Mouse (Mus musculus): Measurements from ENCODE around the gene Prpf31.
"Not testable (repeated sequence)": the region's sequence is repeated elsewhere in the genome, so short reads cannot be mapped to it uniquely, and the experiment has no call there.

The Prpf31 gene

DNA sequence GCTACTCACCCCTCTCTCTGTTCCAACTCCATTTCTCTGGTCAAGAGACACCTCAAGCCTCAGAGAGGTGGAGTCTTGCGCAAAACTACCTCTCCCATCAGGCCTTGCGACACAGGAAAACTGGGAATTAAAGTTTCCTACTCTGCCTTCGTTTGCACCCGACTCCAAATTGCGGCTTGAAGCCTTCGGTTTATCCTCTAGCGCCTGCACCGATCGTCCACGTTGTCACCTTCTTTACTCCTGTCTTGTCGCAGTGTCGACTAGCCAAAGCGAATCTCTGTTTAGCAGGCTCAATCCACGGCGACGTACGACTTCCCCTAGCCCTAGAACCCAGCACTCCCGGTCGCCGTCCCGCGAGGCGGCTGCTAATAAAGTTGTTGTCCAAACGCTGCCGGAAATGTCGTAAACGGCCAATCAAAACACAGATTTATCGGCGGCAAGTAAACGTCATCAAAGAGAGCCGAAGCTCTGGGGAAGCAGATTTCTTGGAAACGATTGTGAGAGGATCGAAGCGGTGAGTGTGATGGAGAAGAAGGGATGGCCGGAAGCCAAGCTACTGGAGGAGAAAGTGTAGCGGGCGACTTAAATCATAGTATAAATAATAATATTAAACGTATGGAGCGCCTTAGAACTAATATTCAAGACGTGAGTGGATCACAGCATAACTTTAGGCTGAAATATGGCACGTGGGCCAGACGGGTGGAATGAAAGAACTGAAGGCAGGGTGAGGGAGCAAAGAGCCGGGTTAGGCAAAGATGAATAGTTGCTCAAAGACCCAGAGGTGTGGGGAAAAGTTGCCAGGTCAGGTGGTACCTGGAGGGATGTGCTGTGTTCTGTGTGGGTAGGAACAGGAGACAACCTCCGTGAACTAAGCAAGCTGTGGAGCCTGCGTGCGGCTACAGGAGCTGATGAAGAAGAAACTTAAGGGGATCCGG is at the start of gene Prpf31, which contains the start of gene Tfpt:
Gene Prpf31, plus strand, starts transcription at position 443 of the 935 bp plus-strand sequence.
Gene Tfpt, minus strand, starts transcription at position 387 of the 935 bp plus-strand sequence.
- DNase-seq (ENCODE audit: low read depth, low spot score), result peak; percentile 98

GRCm38 (mm10) chr7:3580029-3580428 is 49.8 kb upstream of the Prpf31 start:
- DNase-seq (ENCODE audit: low read depth, low spot score), result no peak

DNA sequence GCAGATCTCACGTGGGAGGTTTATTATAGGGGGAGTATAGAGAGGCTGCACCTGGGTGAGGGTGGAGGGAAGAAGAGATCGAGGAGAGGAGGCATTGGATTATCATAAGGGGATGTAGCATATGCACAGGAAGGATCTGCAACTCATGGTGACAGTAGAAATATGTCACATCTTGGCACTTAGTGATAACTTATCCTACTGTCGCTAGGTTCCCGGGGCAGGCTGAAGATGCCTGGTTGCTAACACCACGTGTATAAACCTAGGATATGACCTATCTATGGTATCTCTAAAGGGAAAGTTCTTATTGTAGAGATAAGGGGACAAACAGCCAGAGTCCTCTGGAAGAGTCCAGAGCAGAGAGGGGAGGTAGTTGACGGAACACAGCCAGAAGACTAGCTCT is 44.0 kb upstream of the Prpf31 start:
- DNase-seq (ENCODE audit: low read depth, low spot score), result no peak

DNA sequence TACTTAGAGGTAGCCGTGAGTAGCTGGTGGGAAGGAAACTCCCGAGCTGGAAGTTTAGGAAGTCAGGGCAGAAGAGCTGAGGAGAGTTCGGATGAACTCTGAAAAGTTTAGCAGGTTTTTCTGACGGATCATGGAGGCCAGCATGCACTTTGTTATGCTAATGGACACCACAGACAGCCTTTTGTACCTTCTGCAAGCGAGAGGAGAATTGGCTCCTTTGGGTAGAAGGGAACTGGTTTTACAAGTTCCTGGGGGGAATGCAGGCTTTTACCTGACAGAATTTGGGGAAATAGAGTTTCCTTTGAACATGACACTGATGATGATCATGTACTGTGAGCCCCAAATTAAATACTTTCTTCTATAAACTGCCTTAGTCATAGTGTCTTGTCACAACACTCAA is 43.5 kb upstream of the Prpf31 start:
- DNase-seq (ENCODE audit: low read depth, low spot score), result peak; percentile 80

DNA sequence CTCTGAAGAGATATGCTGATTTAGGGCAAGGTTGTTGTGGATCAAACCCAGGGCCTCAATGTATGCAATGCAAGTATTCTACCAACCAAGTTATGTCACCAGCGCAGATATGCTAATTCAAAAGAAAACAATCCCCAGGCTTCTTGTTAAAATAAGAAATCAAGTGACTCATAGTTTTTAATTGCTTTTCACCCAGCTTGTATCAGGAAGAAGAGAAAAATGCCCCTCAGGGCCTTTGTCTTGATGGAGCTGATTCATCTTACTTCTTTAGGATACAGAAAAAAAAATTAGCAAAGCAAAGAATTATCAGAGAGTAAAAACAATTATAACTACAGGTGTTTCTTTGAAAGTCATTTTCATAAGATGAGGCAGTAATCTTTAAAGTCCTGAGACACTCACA is 42.5 kb upstream of the Prpf31 start:
- no peak for DNase-seq (ENCODE audit: low read depth, low spot score)

GRCm38 (mm10) chr7:3590550-3590949 is 39.2 kb upstream of the Prpf31 start:
- DNase-seq (ENCODE audit: low read depth, low spot score), result no peak

- DNase-seq (ENCODE audit: low read depth, low spot score), result peak; percentile 73
Measured at GRCm38 (mm10) chr7:3591534-3591933, 38.3 kb upstream of the Prpf31 start.

DNA sequence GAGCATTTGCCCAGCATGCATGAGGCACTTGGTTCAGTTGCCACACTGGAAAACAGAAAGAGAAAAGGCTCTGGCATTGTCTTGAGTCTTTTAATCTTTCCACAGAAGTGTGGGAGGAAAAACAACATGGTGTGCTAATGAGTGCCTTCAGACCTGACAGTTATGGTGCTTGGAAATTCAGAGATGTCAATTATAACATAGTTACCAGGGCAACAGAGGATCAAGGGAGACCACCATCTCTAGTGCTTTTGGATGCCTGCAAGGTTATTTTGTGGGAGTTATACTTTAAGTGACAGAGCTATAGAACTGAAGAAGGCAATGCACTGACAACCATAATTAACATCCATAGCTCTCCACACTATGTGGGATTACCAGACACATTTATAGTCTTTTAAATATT is 35.9 kb upstream of the Prpf31 start:
- no peak for DNase-seq (ENCODE audit: low read depth, low spot score)

- peak; percentile 39 for DNase-seq (ENCODE audit: low read depth, low spot score)
Measured at GRCm38 (mm10) chr7:3594686-3595085, 35.1 kb upstream of the Prpf31 start.

DNA sequence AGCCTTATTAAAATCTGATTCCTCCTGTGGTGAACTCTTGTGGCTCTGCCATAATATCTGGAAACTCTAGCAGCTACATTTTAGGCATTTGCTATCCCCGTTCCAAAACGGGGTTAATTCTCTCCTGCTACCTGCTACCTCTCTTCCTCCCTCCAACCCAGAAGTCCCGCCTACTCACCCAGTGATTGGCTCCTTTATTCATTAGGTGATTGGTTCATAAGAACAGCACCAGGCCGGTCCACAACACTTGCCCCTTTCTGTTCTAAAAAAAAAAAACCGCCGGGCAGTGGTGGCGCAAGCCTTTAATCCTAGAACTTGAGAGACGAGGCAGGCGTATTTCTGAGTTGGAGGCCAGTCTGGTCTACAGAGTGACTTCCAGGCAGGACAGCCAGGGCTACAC is 34.6 kb upstream of the Prpf31 start:
- DNase-seq (ENCODE audit: low read depth, low spot score), result peak; percentile 89

- not testable (repeated sequence) for DNase-seq (ENCODE audit: low read depth, low spot score)
Measured at GRCm38 (mm10) chr7:3597755-3598154, 32.0 kb upstream of the Prpf31 start.

DNA sequence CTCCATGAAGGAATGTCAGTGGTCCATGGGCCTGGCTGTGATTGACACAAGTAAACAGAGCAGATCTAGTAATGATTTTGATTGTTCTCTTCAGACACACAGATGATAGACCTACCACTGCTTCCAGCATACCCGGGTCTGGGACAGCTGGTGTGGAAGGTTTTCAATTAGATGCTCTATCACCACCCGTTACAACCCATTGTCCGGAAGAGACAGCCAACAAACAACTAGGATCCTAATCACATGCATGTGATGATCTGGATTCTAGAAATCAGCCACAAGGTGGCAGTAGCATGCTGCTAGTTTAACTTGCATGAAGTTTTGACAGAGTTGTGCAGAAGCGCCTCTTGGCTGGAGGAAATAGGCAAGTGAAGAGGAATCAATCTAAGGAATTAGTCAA is 28.7 kb upstream of the Prpf31 start:
- peak; percentile 93 for DNase-seq (ENCODE audit: low read depth, low spot score)

DNA sequence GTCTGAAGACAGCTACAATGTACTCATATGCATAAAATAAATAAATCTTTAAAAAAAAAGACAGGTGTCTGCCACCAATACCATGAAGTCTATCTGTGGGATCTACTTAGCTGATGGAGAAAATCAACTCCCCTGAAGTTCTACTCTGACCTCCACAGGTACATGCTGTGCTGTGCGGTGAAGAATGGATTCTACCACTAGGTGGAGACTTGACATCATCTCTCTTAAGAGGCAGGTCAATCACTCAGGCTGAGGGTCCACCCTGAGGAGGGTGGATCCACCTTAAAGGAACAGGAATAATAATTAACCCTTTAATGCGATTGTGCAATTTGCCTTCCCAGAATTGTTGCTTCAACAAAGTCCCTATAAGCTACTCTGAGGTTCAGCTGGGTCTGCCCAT is 23.0 kb upstream of the Prpf31 start:
- DNase-seq (ENCODE audit: low read depth, low spot score), result peak; percentile 92

- DNase-seq (ENCODE audit: low read depth, low spot score), result peak; percentile 17
Measured at GRCm38 (mm10) chr7:3607391-3607790, 22.4 kb upstream of the Prpf31 start.

DNA sequence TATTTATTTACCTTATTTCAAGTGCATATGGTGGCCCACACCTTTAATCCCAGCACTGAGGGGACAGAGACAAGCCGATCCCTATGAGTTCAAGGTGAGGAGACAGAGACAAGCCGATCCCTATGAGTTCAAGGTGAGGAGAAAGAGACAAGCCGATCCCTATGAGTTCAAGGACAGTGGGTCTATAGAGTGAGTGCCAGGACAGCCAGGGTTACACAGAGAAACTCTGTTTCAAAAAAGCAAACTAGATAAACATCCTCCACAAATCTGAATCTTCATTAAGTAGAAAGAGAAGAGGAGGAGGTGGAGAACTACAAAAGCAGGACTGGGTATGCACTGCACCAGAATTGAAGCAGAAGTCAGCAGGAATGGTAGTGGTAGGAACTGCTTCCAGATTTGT is 21.1 kb upstream of the Prpf31 start:
- DNase-seq (ENCODE audit: low read depth, low spot score), result no peak

- DNase-seq (ENCODE audit: low read depth, low spot score), result no peak
Measured at GRCm38 (mm10) chr7:3609082-3609481, 20.7 kb upstream of the Prpf31 start.

DNA sequence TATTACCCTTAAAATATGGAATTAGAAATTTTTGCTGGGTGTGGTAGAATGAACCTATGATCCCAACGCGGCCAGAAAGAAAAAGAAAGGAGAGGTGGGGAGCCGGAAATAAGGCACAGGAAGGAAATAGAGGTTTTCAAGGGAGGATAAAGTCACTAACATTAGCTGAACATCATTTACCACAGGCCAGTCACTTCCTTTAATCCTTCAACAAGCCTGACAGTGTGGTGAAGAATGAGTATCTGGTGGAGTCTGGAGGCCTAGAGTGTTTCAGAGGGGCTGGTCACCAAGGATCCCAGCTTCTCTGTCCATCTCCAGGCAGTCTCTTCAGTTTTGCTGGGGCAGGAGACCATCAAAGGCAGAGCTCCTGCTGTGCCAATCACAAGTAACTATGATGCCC is 19.3 kb upstream of the Prpf31 start:
- DNase-seq (ENCODE audit: low read depth, low spot score), result no peak

GRCm38 (mm10) chr7:3611006-3611405 is 18.8 kb upstream of the Prpf31 start:
- peak; percentile 40 for DNase-seq (ENCODE audit: low read depth, low spot score)

- no peak for DNase-seq (ENCODE audit: low read depth, low spot score)
Measured at GRCm38 (mm10) chr7:3614021-3614420, 15.8 kb upstream of the Prpf31 start.

- no peak for DNase-seq (ENCODE audit: low read depth, low spot score)
Measured at GRCm38 (mm10) chr7:3616057-3616388, 13.8 kb upstream of the Prpf31 start, which contains the start of gene Oscar. Gene Oscar (minus strand): TSS chr7:3616157.

DNA sequence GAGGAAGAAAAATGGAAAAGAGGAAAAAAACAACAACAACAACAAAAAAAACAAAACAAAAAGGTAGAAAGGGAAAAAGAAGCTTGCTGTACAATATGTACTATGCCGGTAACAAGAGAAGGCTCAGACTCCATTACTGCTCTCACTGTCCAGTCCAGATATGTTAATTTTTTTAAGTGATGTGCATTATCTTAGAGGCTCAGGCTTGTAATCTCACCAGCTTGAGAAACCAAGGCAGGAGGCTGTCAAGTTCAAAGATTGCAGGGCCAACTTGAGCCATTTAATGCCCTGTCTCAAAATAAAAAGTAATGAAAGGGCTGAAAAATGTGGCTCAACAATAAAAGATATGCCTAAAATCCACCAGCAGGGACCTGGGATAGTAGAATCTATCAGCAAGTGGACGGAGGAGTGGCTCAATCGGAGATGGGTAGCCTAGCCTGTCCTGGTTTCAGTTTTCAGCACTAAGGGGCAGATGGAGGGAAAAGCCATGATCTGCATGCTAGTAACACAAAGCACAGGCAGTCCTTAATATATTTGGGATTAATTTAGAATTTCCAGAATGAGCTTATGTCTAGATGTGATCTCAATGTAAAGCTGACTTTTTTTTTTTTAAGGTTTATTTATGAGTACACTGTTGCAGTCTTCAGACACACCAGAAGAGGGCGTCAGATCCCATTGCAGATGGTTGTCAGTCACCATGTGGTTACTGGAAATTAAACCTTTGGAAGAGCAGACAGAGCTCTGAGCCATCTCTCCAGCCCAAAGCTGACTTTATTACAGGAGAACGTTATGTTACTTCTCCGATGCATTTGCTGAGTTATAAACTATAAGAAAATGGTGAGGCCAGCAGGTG is 13.2 kb upstream of the Prpf31 start:
- no peak for DNase-seq (ENCODE audit: low read depth, low spot score)

DNA sequence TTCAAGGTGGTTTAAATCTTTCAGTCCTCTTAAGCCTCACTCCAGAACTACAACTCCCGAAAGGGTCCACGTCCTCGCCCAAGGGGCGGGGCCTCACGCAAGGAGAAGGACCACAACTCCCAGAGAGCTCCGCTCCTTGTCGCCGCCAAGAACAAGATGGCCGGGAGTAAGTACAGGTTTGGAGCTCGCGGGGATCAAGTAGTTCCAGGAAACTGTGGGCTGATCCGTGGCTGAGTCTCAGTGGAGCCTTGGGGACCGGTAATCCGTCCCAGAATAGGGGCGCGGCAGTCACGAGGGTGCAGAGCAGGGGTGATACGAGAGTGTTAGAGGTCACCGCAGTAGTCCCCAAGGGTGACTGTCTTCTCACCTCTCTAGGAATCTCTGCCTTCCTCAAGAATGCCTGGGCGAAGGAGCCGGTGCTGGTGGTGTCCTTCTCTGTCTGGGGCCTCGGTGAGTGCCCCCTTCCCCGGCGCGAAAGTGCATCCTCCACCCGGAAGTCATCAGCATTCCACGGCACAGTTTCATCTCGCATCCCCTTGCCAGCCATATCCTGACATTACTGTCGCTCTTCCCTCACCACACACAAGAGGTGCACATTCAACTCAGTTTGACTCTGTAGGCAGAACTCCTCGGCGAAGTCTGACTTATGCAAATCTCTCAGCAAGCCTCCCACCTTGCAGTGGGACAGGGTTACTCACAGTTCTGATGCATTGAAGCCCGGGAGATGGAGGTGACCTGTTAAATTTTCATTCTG is 12.4 kb upstream of the Prpf31 start, which contains the start of gene Ndufa3:
Gene Ndufa3, plus strand, starts transcription at position 132 of the 754 bp plus-strand sequence.
- peak; percentile 98 for DNase-seq (ENCODE audit: low read depth, low spot score)
